Mouse (Mus musculus): ENCODE results near the gene Gab2.
"Not testable (repeated sequence)": the region's sequence is repeated elsewhere in the genome, so short reads cannot be mapped to it uniquely, and the experiment has no call there.

Gene Gab2

GRCm38 (mm10) chr7:97136453-97136852 is 55.1 kb downstream of the Gab2 start:
- DNase-seq (ENCODE audit: low read depth, low spot score), result no peak

GRCm38 (mm10) chr7:97151082-97151813 is 69.9 kb downstream of the Gab2 start:
- DNase-seq (ENCODE audit: low read depth, low spot score), result no peak

- DNase-seq (ENCODE audit: low read depth, low spot score), result no peak
These were observed 73.5 kb downstream of the Gab2 start for GRCm38 (mm10) chr7:97154756-97155487.

- no peak for DNase-seq (ENCODE audit: low read depth, low spot score)
These were observed 82.9 kb downstream of the Gab2 start for GRCm38 (mm10) chr7:97164261-97164660.

- no peak for DNase-seq (ENCODE audit: low read depth, low spot score)
These were observed 89.7 kb downstream of the Gab2 start for GRCm38 (mm10) chr7:97171089-97171488.

GRCm38 (mm10) chr7:97171719-97172118 is 90.3 kb downstream of the Gab2 start:
- DNase-seq (ENCODE audit: low read depth, low spot score), result no peak

- DNase-seq (ENCODE audit: low read depth, low spot score), result no peak
These were observed 90.7 kb downstream of the Gab2 start for GRCm38 (mm10) chr7:97172126-97172525.

GRCm38 (mm10) chr7:97181931-97182330 is 100.5 kb downstream of the Gab2 start:
- DNase-seq (ENCODE audit: low read depth, low spot score), result no peak

- no peak for DNase-seq (ENCODE audit: low read depth, low spot score)
These were observed 102.0 kb downstream of the Gab2 start for GRCm38 (mm10) chr7:97183426-97183825.

GRCm38 (mm10) chr7:97184005-97184404 is 102.6 kb downstream of the Gab2 start:
- DNase-seq (ENCODE audit: low read depth, low spot score), result no peak

- no peak for DNase-seq (ENCODE audit: low read depth, low spot score)
These were observed 106.1 kb downstream of the Gab2 start for GRCm38 (mm10) chr7:97187387-97188081.

- DNase-seq (ENCODE audit: low read depth, low spot score), result no peak
These were observed 107.7 kb downstream of the Gab2 start for GRCm38 (mm10) chr7:97189116-97189515.

GRCm38 (mm10) chr7:97203907-97204306 is 122.5 kb downstream of the Gab2 start:
- no peak for DNase-seq (ENCODE audit: low read depth, low spot score)

GRCm38 (mm10) chr7:97208811-97209549 is 127.6 kb downstream of the Gab2 start:
- DNase-seq (ENCODE audit: low read depth, low spot score), result no peak

- DNase-seq (ENCODE audit: low read depth, low spot score), result no peak
These were observed 128.8 kb downstream of the Gab2 start for GRCm38 (mm10) chr7:97210064-97210685.

- no peak for DNase-seq (ENCODE audit: low read depth, low spot score)
These were observed 129.7 kb downstream of the Gab2 start for GRCm38 (mm10) chr7:97211117-97211516.

- no peak for DNase-seq (ENCODE audit: low read depth, low spot score)
These were observed 142.4 kb downstream of the Gab2 start for GRCm38 (mm10) chr7:97223836-97224235.

- DNase-seq (ENCODE audit: low read depth, low spot score), result no peak
These were observed 164.0 kb downstream of the Gab2 start for GRCm38 (mm10) chr7:97245261-97245949.

- DNase-seq (ENCODE audit: low read depth, low spot score), result not testable (repeated sequence)
These were observed 164.7 kb downstream of the Gab2 start for GRCm38 (mm10) chr7:97245950-97246578.

GRCm38 (mm10) chr7:97247661-97248060 is 166.3 kb downstream of the Gab2 start:
- DNase-seq (ENCODE audit: low read depth, low spot score), result no peak
